Mouse (Mus musculus) lung, postnatal 25 days (tissue): ENCODE measurements at regions not wholly inside any gene's neighbourhood (a gene's known extent, or its start where the extent isn't known, plus 50 kb on each side); places are given as distances from the start of the nearest gene placed in this dataset.

ENCODE experiments used
- DNase-seq: peaks from one replicate; pipeline ENCODE4 v3.0.0; 2022; ENCODE audit warnings: low spot score

- DNase-seq, result no peak
These were observed 229.5 kb upstream of the Mamld1 start for GRCm38 (mm10) chrX:70820518-70820917.

GRCm38 (mm10) chrX:70817771-70818170 is 232.3 kb upstream of the Mamld1 start:
- peak; percentile 24 for DNase-seq

- peak; percentile 10 for DNase-seq
These were observed 233.4 kb upstream of the Mamld1 start for GRCm38 (mm10) chrX:70816662-70817061.

DNA sequence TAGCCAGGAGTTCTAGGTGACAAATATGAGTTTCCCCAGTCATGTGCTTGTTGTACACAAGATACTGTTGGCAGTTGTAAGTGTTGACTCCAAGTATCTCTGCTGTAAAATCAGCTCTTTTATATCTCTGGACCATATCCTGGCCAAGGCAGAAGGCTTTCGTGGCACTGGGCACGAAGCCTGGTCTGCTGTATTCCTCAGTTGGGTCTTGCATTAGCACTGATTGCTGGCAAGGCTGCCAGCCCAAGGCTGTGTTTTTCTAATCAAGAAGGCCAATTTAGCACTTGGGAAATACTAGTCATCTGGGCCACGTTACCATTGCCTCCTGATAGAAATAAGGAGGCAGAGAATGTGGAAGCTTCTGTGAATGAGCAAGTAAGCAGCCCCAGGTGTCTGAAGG is 258.3 kb upstream of the Mamld1 start:
- DNase-seq, result no peak

DNA sequence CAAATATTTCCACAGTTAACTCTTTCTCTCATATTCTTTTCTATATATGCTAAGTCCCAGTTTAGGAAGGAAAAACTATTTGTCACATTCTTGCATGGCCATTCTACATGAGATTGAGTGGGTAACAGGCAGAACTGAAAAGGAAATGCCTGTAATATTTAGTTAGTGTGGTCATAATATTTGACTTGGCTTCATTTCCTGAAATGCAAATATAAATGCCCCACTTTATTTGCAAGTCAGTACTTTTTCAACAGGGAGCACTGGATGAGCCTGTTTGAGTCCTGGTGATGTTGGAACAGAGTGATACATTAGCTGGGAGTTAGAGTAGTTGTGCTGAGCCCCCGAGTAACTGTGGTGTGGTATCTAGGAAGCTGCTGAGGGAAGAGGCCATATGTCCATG is 285.9 kb upstream of the Tmem185a start:
- peak; percentile 13 for DNase-seq

GRCm38 (mm10) chrX:70713004-70713604 is 236.1 kb upstream of the Tmem185a start:
- DNase-seq, result no peak

GRCm38 (mm10) chrX:70682194-70682593 is 205.2 kb upstream of the Tmem185a start:
- no peak for DNase-seq

- no peak for DNase-seq
These were observed 190.1 kb upstream of the Tmem185a start for GRCm38 (mm10) chrX:70667092-70667491.
